Mouse (Mus musculus): ENCODE measurements around the gene Nek7. TPM values are rescaled to one million over a fixed set of nuclear protein-coding genes. Genes with fewer than 3 reads are reported as not detected.

The Nek7 gene
- polyA plus RNA-seq, 1 experiment from 2014 or later = 35.1 TPM

DNA sequence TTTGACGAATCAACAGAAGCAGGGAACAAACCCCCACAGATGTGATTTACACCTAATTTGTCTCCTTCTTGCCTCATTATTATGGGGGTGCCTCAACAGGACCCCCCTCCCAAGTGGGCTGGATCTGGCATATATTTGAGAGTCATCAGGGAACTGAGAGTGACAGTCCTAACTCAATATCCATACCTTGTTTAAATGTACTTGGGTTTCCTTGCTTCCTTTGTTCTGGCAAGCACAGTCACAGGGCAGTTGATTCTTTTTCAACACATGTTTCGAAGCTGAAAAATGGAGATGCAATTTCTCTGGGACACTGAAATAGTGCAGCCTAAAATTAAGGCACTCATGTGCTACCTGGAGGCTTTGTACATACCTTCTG lies 170.5 kb downstream of the Nek7 start:
- Histone ChIP-seq H3K27ac (ENCODE audit: low read depth) (no peak overlapping the region), H3K4me1 (ENCODE audit: insufficient read depth) (no peaks in the 10 kb centered on the region), H3K27me3 (ENCODE audit: insufficient read depth, low read length) (no peaks in the 10 kb centered on the region), H3K9me3 (ENCODE audit: low read depth, low read length) (no peaks in the 10 kb centered on the region), H3K4me3 (ENCODE audit: low read depth, low read length) (no peak overlapping the region), H3K9ac (no peak overlapping the region), H3K36me3 (ENCODE audit: insufficient read depth) (no peaks in the 10 kb centered on the region), H3K4me2 (no peak overlapping the region)
- WGBS = 53% methylated on average over 2 of the region's 2 CpGs
- TF ChIP-seq CTCF (IDR thresholded peaks at IDR 0.05; ENCODE audit: low read depth) = no peak
- DNase-seq (no peak), ATAC-seq (ENCODE audit: insufficient read depth) (no peak)

DNA sequence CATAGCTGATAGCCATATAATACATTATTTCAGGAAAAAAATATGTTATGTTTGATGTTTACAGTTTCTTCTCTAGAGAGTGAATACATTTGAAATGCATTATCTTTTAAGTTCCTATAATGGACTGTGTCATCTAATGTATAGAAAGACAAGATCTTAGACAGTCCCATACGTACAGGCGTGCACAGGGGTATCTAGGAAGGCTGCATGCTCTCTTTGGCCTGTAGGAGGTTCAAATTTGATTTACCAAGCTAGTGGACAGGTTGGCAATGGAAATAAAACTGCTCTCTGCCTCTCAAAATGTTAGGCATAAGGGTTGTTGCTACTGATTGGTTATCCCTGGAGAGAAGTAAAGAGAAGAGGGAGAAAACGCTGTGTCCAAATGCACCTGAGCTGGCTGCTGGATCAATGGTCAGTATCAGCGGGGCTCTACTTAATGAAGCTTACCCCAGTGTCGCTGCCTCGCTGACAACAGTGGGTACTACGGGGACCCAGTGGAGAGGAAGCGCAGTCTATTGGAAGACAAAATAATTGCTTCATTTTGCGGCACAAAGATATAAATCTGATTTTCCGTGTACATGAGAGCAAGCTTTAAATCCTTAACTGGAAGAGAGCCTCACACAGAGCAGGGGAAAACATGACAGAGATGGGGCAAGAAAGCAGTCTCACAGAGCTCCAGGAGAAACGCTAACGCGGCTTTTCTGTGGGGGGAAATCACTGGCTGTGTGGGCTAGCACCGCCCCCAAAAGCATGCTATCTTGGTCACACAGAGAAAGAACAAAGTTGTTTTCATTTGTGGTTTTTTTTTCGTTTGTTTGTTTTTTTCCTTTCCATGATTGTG lies 171.1 kb downstream of the Nek7 start:
- no peak for ATAC-seq (ENCODE audit: insufficient read depth)
- no peak overlapping the region for H3K27ac ChIP-seq (ENCODE audit: low read depth)
- H3K9me3 ChIP-seq (ENCODE audit: low read depth, low read length) = no peaks in the 10 kb centered on the region
- H3K4me2 ChIP-seq = 0 out of 2 replicates have a peak overlapping the region, but pooled peaks have one; percentile 10
- H3K36me3 ChIP-seq (ENCODE audit: insufficient read depth) = no peaks in the 10 kb centered on the region
- H3K9ac ChIP-seq = no peak overlapping the region
- no peaks in the 10 kb centered on the region for H3K27me3 ChIP-seq (ENCODE audit: insufficient read depth, low read length)
- no peaks in the 10 kb centered on the region for H3K4me1 ChIP-seq (ENCODE audit: insufficient read depth)
- WGBS = 43% methylated on average over 15 of the region's 15 CpGs
- H3K4me3 ChIP-seq (ENCODE audit: low read depth, low read length) = no peak overlapping the region
- TF ChIP-seq CTCF (IDR thresholded peaks at IDR 0.05; ENCODE audit: low read depth) = no peak
- no peak for DNase-seq

DNA sequence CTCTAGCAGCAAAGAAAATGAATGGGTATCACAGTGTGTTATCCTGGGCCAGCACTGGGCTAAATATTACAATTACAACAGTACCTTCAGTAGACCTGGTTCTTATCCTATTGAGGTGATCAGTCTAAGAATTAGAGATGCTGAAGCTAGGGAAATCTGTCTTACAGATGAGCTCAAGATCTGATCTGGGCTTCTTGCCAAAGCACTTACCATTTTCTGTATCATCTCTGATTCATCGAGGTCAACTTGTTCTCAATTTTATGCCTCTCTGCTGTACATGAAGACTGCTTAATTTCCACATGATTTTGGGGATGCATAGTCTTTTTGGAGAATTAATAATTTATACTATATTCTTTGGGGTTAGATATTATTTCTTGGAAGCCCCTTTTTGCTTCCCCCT lies 173.1 kb downstream of the Nek7 start:
- TF ChIP-seq CTCF (IDR thresholded peaks at IDR 0.05; ENCODE audit: low read depth) = no peak
- Histone ChIP-seq H3K4me3 (ENCODE audit: low read depth, low read length) (no peak overlapping the region), H3K27ac (ENCODE audit: low read depth) (no peak overlapping the region), H3K4me2 (no peak overlapping the region), H3K36me3 (ENCODE audit: insufficient read depth) (no peaks in the 10 kb centered on the region), H3K9me3 (ENCODE audit: low read depth, low read length) (no peaks in the 10 kb centered on the region), H3K4me1 (ENCODE audit: insufficient read depth) (no peaks in the 10 kb centered on the region), H3K27me3 (ENCODE audit: insufficient read depth, low read length) (no peaks in the 10 kb centered on the region), H3K9ac (no peak overlapping the region)
- 78% methylated on average over 1 of the region's 1 CpGs for WGBS
- ATAC-seq (ENCODE audit: insufficient read depth) (no peak), DNase-seq (no peak)

Other genes with a start within 250 kb of the Nek7 start
- 0.05 TPM in 1 of 2 replicates, not detected in the other for gene Lhx9, start 228.4 kb upstream of the Nek7 start, polyA plus RNA-seq (2014; fragmentation: Nextera tagmentation; extraction: Ambion mirVana)
- 54.2 and 61.7 TPM in 2 replicates for gene 2310009B15Rik, start 236.7 kb upstream of the Nek7 start, polyA plus RNA-seq (2014; fragmentation: Nextera tagmentation; extraction: Ambion mirVana)